Mouse (Mus musculus) bone marrow, adult 2 months (tissue): ENCODE measurements around the gene Exosc2. TPM values are rescaled to one million over a fixed set of nuclear protein-coding genes. Genes with fewer than 3 reads are reported as not detected.
A peak's percentile ranks its signal among the peaks of the same experiment; 100 is the strongest.

Experiments
- H3K27ac ChIP-seq: fragments of 200-500 bp; 2 replicates; pipeline ENCODE4 v1.5.1; 2012; ENCODE audit warnings: low read depth, mild to moderate bottlenecking, control low read depth, inconsistent platforms, low read length; ENCODE audit not compliant: control insufficient read depth, poor library complexity, insufficient read depth
- H3K4me1 ChIP-seq: fragments of 200-500 bp; 2 replicates; pipeline ENCODE4 v1.6.1; 2011; ENCODE audit warnings: low read length; ENCODE audit not compliant: control insufficient read depth, insufficient read depth
- H3K4me3 ChIP-seq: fragments of 200-500 bp; replicated peaks from 2 replicates; pipeline ENCODE3; 2011; ENCODE audit warnings: mild to moderate bottlenecking, low read depth, low read length, control low read depth; ENCODE audit not compliant: control insufficient read depth
- CTCF ChIP-seq: fragments of 200-500 bp; IDR thresholded peaks from 2 replicates; pipeline ENCODE4 v1.5.1; 2011; ENCODE audit warnings: low read length, control low read depth; ENCODE audit not compliant: control insufficient read depth, insufficient read depth
- POLR2A ChIP-seq: fragments of 200-500 bp; IDR thresholded peaks from 2 replicates; pipeline ENCODE4 v1.6.1; 2011; ENCODE audit warnings: low read depth, mild to moderate bottlenecking, control low read depth, low read length, borderline replicate concordance; ENCODE audit not compliant: control insufficient read depth
- WGBS: fragments of 180-500 bp; shearing (Covaris S2); methylation state at CpG from one replicate; pipeline ENCODE4 v1.1.7; 2018; 5-methylcytosine and 5-hydroxymethylcytosine counted together
- polyA plus RNA-seq: library from polyadenylated mRNA; stranded (reverse); fragments of >200 nt; gene quantifications from 2 replicates; pipeline ENCODE4 v1.2.4, GENCODE M21; 2011; ENCODE audit warnings: low replicate concordance; ENCODE audit not compliant: missing spikeins, insufficient read depth, insufficient read length

The Exosc2 gene
- polyA plus RNA-seq, 1 experiment: 36.0 TPM

DNA sequence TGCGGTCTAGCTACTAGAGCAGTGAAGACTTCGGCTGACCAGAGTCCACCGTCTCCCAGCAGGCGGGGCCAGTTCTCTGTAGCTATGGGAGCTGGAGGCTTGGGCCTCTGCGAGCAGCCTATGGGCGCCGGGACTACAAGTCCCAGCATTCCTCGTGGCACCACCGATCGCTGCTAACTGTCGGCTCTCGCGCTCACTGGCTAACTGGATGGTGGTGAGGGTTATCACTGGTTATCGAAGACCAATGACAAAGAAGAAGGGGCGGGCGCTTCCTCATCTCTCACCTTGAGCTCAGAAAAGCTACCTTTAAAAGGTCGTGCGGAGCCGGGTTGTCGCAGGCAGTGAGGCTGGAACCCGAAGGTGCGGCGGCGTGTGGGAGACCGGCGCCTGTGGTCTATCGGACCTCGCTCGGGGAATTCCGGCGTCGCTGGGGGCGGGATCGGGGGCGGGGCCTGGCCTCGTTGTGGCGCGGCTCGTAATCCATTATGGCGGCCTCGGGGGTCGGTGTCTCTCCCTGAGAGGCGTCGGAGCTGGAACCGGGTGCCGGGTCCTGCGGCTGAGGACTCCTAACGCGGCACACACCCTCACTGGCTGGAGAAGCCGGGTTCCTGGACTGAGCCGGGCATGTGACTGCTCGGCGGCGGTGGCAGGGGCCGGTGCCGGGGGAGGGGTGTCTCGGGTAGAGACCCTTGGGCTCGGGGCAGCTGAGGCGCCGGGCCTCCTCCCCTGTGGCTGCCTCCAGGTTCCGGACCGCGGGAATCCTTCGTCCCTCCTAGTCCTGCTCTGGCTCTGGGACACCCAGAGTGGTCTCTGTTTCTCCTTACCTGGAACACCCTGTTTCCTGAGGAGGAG is 17.8 kb downstream of the Exosc2 start, which contains the start of gene Abl1:
Gene Abl1, plus strand, starts transcription at position 303 of the 852 bp plus-strand sequence.
- Histone ChIP-seq H3K4me1 (peaks cover 2% of the 10 kb centered on the region; the same call in 1 of the 2 replicates), H3K27ac (peak within 1 kb of the TSS; percentile 88), H3K4me3 (peak within 1 kb of the TSS; percentile 84)
- under 1% methylated on average over 64 of the region's 64 CpGs for WGBS
- TF ChIP-seq CTCF: peak; percentile 23; the same call in 1 of the 2 replicates
- TF ChIP-seq POLR2A: no peak

DNA sequence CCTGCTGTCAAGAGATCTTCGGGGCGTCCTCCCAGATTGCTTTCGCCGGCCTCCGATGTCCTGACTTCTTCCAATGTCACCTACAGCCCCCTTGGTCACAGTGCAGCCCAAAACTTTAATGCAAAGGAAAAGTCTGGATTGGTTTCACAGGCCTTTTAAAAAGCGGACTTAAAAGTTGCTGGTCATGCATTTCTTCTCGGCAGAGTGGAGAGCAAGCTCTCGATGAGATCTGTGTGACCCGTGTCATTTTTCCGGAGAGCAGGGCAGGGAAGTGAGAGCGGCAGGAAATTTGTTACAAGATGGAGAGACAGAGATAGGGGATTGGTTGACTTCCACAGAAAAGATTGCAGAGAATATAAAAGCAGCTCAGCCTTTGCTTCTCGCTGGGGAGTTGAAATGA is 18.5 kb downstream of the Exosc2 start:
- Histone ChIP-seq H3K4me3 (peak overlapping the region; percentile 84), H3K27ac (peak overlapping the region; percentile 88), H3K4me1 (peaks cover 2% of the 10 kb centered on the region; the same call in 1 of the 2 replicates)
- no peak for TF ChIP-seq POLR2A
- WGBS: under 1% methylated on average over 12 of the region's 12 CpGs

DNA sequence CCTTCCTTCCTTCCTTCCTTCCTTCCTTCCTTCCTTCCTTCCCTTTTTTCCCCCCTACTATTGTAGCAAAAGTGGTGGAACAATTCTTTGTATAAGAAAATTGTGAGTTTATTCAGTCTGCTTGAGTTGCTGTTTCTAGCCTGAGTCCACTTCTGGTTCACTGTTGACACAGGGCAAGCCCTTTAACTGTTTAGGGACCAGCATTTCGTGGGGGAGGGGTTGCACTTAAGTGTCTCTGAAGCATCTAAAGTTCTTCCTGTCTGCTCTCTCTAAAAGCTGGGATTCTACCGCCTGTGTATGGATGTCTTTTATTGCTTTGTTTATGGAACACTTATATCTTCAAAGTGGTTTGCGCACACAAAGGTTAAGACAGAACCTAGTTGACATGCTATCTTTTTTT is 19.5 kb downstream of the Exosc2 start:
- WGBS: 52% methylated on average over 3 of the region's 3 CpGs
- Histone ChIP-seq H3K27ac (no peak overlapping the region), H3K4me3 (no peak overlapping the region)

GRCm38 (mm10) chr2:31698209-31698608 is 27.7 kb downstream of the Exosc2 start:
- Histone ChIP-seq H3K27ac (no peak overlapping the region), H3K4me3 (no peak overlapping the region), H3K4me1 (no peaks in the 10 kb centered on the region)
- TF ChIP-seq CTCF (no peak), POLR2A (no peak)

More for the DNA sequence above, 19.5 kb downstream of the Exosc2 start:
- peaks cover 2% of the 10 kb centered on the region; the same call in 1 of the 2 replicates for H3K4me1 ChIP-seq
- TF ChIP-seq POLR2A: no peak
- no peak for TF ChIP-seq CTCF

- TF ChIP-seq CTCF (no peak), POLR2A (no peak)
- Histone ChIP-seq H3K27ac (no peak overlapping the region), H3K4me1 (no peaks in the 10 kb centered on the region), H3K4me3 (no peak overlapping the region)
- whole genome bisulfite sequencing: 67% methylated on average over 7 of the region's 7 CpGs
Observed at GRCm38 (mm10) chr2:31700545-31701446, 30.3 kb downstream of the Exosc2 start.

GRCm38 (mm10) chr2:31703226-31703625 is 32.7 kb downstream of the Exosc2 start:
- Histone ChIP-seq H3K27ac (no peak overlapping the region), H3K4me3 (no peak overlapping the region), H3K4me1 (no peaks in the 10 kb centered on the region; the same call in 1 of the 2 replicates)
- TF ChIP-seq CTCF (no peak), POLR2A (no peak)

DNA sequence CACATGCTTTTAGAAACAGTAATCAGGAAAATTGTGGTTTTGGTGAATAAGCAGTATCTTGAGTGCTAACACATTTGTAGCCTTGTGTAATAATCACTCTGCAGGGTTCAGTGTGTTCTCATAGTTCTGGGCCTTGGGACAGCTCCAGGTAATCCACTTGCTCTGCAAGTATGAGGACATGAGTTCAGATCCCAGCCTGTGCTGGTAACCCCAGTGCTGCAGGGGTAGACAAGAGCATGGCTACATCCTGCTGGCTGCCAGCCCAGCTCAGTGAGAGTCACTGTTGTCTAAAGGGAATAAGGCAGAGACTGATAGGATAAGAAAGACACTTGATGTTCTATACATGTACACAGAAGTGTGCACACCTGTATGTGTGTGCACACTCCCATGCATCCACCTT is 35.4 kb downstream of the Exosc2 start:
- Histone ChIP-seq H3K4me3 (no peak overlapping the region), H3K27ac (no peak overlapping the region), H3K4me1 (no peaks in the 10 kb centered on the region; the same call in 1 of the 2 replicates)
- TF ChIP-seq CTCF (no peak), POLR2A (no peak)

- no peaks in the 10 kb centered on the region; the same call in 1 of the 2 replicates for H3K4me1 ChIP-seq
- no peak overlapping the region for H3K27ac ChIP-seq
- 51% methylated on average over 2 of the region's 2 CpGs for WGBS
- TF ChIP-seq CTCF: no peak
- no peak for TF ChIP-seq POLR2A
- no peak overlapping the region for H3K4me3 ChIP-seq
Observed at GRCm38 (mm10) chr2:31706531-31706930, 36.0 kb downstream of the Exosc2 start.
